Mouse (Mus musculus) forebrain, embryonic 11.5 days (tissue): ENCODE results near the gene Naxe. TPM values are rescaled to one million over a fixed set of nuclear protein-coding genes. Genes with fewer than 3 reads are reported as not detected.

Experiments
- ATAC-seq: fragments of 200-750 bp; cut with Nextera tagmentation; replicated peaks from 2 replicates; pipeline ENCODE4 v1.8.0; 2017; ENCODE audit warnings: moderate TSS enrichment; ENCODE audit not compliant: low FRiP score
- DNase-seq: peaks from one replicate; pipeline ENCODE4 v3.0.0-alpha.2; 2017; ENCODE audit warnings: low spot score
- H3K27ac ChIP-seq: fragments of 300-500 bp; sonication (generic); 2 replicates; pipeline ENCODE4 v1.5.1; 2014; ENCODE audit warnings: low read depth, low read length
- H3K27me3 ChIP-seq: fragments of 300-500 bp; sonication (generic); 2 replicates; pipeline ENCODE4 v1.6.1; 2014; ENCODE audit warnings: mild to moderate bottlenecking, low read length, mixed read lengths; ENCODE audit not compliant: control insufficient read depth, insufficient read depth
- H3K36me3 ChIP-seq: fragments of 300-500 bp; sonication (generic); 2 replicates; pipeline ENCODE4 v1.6.1; 2014; ENCODE audit warnings: mild to moderate bottlenecking, low read length, moderate library complexity, mixed read lengths; ENCODE audit not compliant: control insufficient read depth, insufficient read depth
- H3K4me1 ChIP-seq: fragments of 300-500 bp; sonication (generic); replicated peaks from 2 replicates; pipeline ENCODE4 v1.6.1; 2014; ENCODE audit warnings: low read length, mixed read lengths; ENCODE audit not compliant: control insufficient read depth, insufficient read depth
- H3K4me2 ChIP-seq: fragments of 300-500 bp; sonication (generic); 2 replicates; pipeline ENCODE4 v1.6.1; 2014; ENCODE audit warnings: low read depth, mild to moderate bottlenecking, low read length, moderate library complexity, mixed read lengths; ENCODE audit not compliant: severe bottlenecking
- H3K4me3 ChIP-seq: fragments of 300-500 bp; sonication (generic); 2 replicates; pipeline ENCODE4 v1.5.1; 2014; ENCODE audit warnings: low read depth, low read length
- H3K9ac ChIP-seq: fragments of 300-500 bp; sonication (generic); 2 replicates; pipeline ENCODE4 v1.6.1; 2014; ENCODE audit warnings: low read length
- H3K9me3 ChIP-seq: fragments of 300-500 bp; sonication (generic); 2 replicates; pipeline ENCODE4 v1.6.1; 2016; ENCODE audit warnings: low read length, mixed read lengths; ENCODE audit not compliant: control insufficient read depth
- WGBS: fragments of 180-500 bp; shearing (Covaris S2); extraction: QIAGEN DNeasy Blood & Tissue Kit; methylation state at CpG from one replicate; pipeline ENCODE4 v1.1.7; 2014; 5-methylcytosine and 5-hydroxymethylcytosine counted together
- polyA plus RNA-seq: library from polyadenylated mRNA; unstranded; fragments of >200 nt; fragmentation: Nextera tagmentation; extraction: Ambion mirVana; gene quantifications from 2 replicates; pipeline ENCODE4 v1.2.1, GENCODE M21; 2014

The Naxe gene
- polyA plus RNA-seq, 1 experiment from 2014 or later: 123 TPM

GRCm38 (mm10) chr3:88035561-88036293 lies 22.6 kb downstream of the Naxe start:
- H3K27me3 ChIP-seq: no peaks in the 10 kb centered on the region
- 73% methylated on average over 1 of the region's 1 CpGs for WGBS
- no peak overlapping the region for H3K4me2 ChIP-seq
- H3K9me3 ChIP-seq: no peaks in the 10 kb centered on the region
- no peak overlapping the region for H3K4me3 ChIP-seq
- DNase-seq (no peak), ATAC-seq (no peak)
- H3K9ac ChIP-seq: no peak overlapping the region
- no peak overlapping the region for H3K27ac ChIP-seq
- no peaks in the 10 kb centered on the region; the same call in 1 of the 2 replicates for H3K4me1 ChIP-seq
- no peaks in the 10 kb centered on the region for H3K36me3 ChIP-seq

GRCm38 (mm10) chr3:88033506-88033905 lies 24.8 kb downstream of the Naxe start:
- Histone ChIP-seq H3K27ac (no peak overlapping the region), H3K36me3 (no peaks in the 10 kb centered on the region), H3K4me1 (no peaks in the 10 kb centered on the region; the same call in 1 of the 2 replicates), H3K9ac (no peak overlapping the region), H3K4me2 (no peak overlapping the region), H3K9me3 (no peaks in the 10 kb centered on the region), H3K27me3 (no peaks in the 10 kb centered on the region), H3K4me3 (no peak overlapping the region)
- WGBS: 79% methylated on average over 5 of the region's 5 CpGs
- no peak for DNase-seq
- no peak for ATAC-seq

GRCm38 (mm10) chr3:88030608-88031395 lies 27.5 kb downstream of the Naxe start:
- DNase-seq (no peak), ATAC-seq (no peak)
- Histone ChIP-seq H3K27ac (no peak overlapping the region), H3K4me1 (no peaks in the 10 kb centered on the region; the same call in 1 of the 2 replicates), H3K4me3 (no peak overlapping the region), H3K36me3 (no peaks in the 10 kb centered on the region), H3K4me2 (no peak overlapping the region), H3K27me3 (no peaks in the 10 kb centered on the region), H3K9ac (no peak overlapping the region), H3K9me3 (peaks cover 4% of the 10 kb centered on the region; the same call in 1 of the 2 replicates)
- 26% methylated on average over 19 of the region's 19 CpGs for WGBS

- H3K9ac ChIP-seq: no peak within 1 kb of the TSS
- no peaks in the 10 kb centered on the region for H3K36me3 ChIP-seq
- ATAC-seq (no peak), DNase-seq (no peak)
- WGBS: 53% methylated on average over 5 of the region's 5 CpGs
- no peak within 1 kb of the TSS for H3K4me3 ChIP-seq
- H3K27me3 ChIP-seq: peaks cover 30% of the 10 kb centered on the region
- no peak within 1 kb of the TSS for H3K4me2 ChIP-seq
- no peak within 1 kb of the TSS for H3K27ac ChIP-seq
- H3K9me3 ChIP-seq: peaks cover 4% of the 10 kb centered on the region; the same call in 1 of the 2 replicates
- peaks cover 10% of the 10 kb centered on the region for H3K4me1 ChIP-seq
Measured at GRCm38 (mm10) chr3:88027434-88028186, 30.7 kb downstream of the Naxe start, which contains the start of gene Hapln2. Gene Hapln2 (minus strand): TSS chr3:88027583.

- ATAC-seq: no peak
- no peak overlapping the region for H3K4me2 ChIP-seq
- 67% methylated on average over 7 of the region's 7 CpGs for WGBS
Measured at GRCm38 (mm10) chr3:88026823-88027222, 31.5 kb downstream of the Naxe start.

GRCm38 (mm10) chr3:88023192-88024074 lies 34.9 kb downstream of the Naxe start:
- Histone ChIP-seq H3K4me3 (peak overlapping the region; percentile 50), H3K9me3 (peaks cover 4% of the 10 kb centered on the region; the same call in 1 of the 2 replicates), H3K27ac (no peak overlapping the region), H3K9ac (peak overlapping the region; percentile 20), H3K36me3 (no peaks in the 10 kb centered on the region), H3K4me2 (peak overlapping the region; percentile 98), H3K27me3 (peaks cover 58% of the 10 kb centered on the region), H3K4me1 (peaks cover 12% of the 10 kb centered on the region)
- WGBS: under 1% methylated on average over 78 of the region's 81 CpGs
- ATAC-seq (peak; percentile 70; the same call in 1 of the 2 replicates), DNase-seq (peak; percentile 73)

More at GRCm38 (mm10) chr3:88026823-88027222, 31.5 kb downstream of the Naxe start:
- Histone ChIP-seq H3K27ac (no peak overlapping the region), H3K36me3 (no peaks in the 10 kb centered on the region), H3K9ac (no peak overlapping the region), H3K27me3 (peaks cover 37% of the 10 kb centered on the region), H3K4me3 (no peak overlapping the region), H3K9me3 (peaks cover 4% of the 10 kb centered on the region; the same call in 1 of the 2 replicates), H3K4me1 (peaks cover 12% of the 10 kb centered on the region)
- DNase-seq: no peak

GRCm38 (mm10) chr3:88022322-88023191 lies 35.7 kb downstream of the Naxe start:
- Histone ChIP-seq H3K27me3 (peaks cover 58% of the 10 kb centered on the region), H3K4me2 (peak overlapping the region; percentile 98), H3K36me3 (no peaks in the 10 kb centered on the region), H3K9ac (peak overlapping the region; percentile 32), H3K4me3 (peak overlapping the region; percentile 50), H3K27ac (no peak overlapping the region), H3K9me3 (no peaks in the 10 kb centered on the region), H3K4me1 (peaks cover 12% of the 10 kb centered on the region)
- peak; percentile 95 for DNase-seq
- WGBS: under 1% methylated on average over 66 of the region's 66 CpGs
- ATAC-seq: peak; percentile 92
